ENCODE assay signal across 8 mouse cellular contexts in genomic region chr8:70754871-70755660, GRCm38 (mm10). TPM values are rescaled to one million over a fixed set of nuclear protein-coding genes. Genes with fewer than 3 reads are reported as not detected.
A peak's percentile ranks its signal among the peaks of the same experiment; 100 is the strongest.
DNase-seq lines count a peak whose midpoint lies in the region; ATAC-seq and TF ChIP-seq lines count a peak whose summit lies in the region.

No protein-coding gene starts in this region.

- peak; percentile 83 to 90 for DNase-seq in adrenal gland, adult (ENCODE audit: inconsistent age in 2 of 2, low spot score in 1 of 2)
- DNase-seq in adrenal gland, postnatal 4 days (ENCODE audit: low spot score in 2 of 2): no peak
- peak; percentile 46 for DNase-seq in MN1 (ENCODE audit: low spot score)
- DNase-seq in cerebellum, postnatal 36 days: peak; percentile 82 to 87
- DNase-seq in layer of hippocampus, adult 2 months (ENCODE audit: low spot score in 2 of 2): peak; percentile 76 to 83
- DNase-seq in lung, postnatal 0 days (ENCODE audit: low spot score): no peak
- DNase-seq in right cerebral cortex, postnatal 14 days: peak; percentile 85

- no peak for TF ChIP-seq CTCF in layer of hippocampus, adult 2 months (conservative IDR thresholded peaks at IDR 0.05)
- no peak for TF ChIP-seq CTCF in lung, postnatal 0 days (IDR thresholded peaks at IDR 0.05)

- H3K4me3 ChIP-seq in heart, embryonic 16.5 days (ENCODE audit: low read length): peak overlapping the region; percentile 83
- H3K4me3 ChIP-seq in layer of hippocampus, adult 2 months: peak overlapping the region; percentile 97
- H3K4me3 ChIP-seq in lung, postnatal 0 days (ENCODE audit: low read depth, low read length): peak overlapping the region; percentile 70

- peak overlapping the region; percentile 72 for H3K27ac ChIP-seq in heart, embryonic 16.5 days (ENCODE audit: low read length)
- peak overlapping the region; percentile 99 for H3K27ac ChIP-seq in layer of hippocampus, adult 2 months
- H3K27ac ChIP-seq in lung, postnatal 0 days (ENCODE audit: low read length): peak overlapping the region; percentile 75

- H3K36me3 ChIP-seq in heart, embryonic 16.5 days (ENCODE audit: control insufficient read depth, insufficient read depth): peaks cover 15% of the 10 kb centered on the region
- H3K36me3 ChIP-seq in lung, postnatal 0 days (ENCODE audit: insufficient read depth, low read length): peaks cover 8% of the 10 kb centered on the region; the same call in 1 of the 2 replicates

- peak overlapping the region; percentile 100 for H3K4me2 ChIP-seq in heart, embryonic 16.5 days (ENCODE audit: low read depth, low read length)
- H3K4me2 ChIP-seq in lung, postnatal 0 days (replicated peaks; ENCODE audit: low read depth, low read length): peak overlapping the region; percentile 92

- WGBS in heart, embryonic 16.5 days: 15% methylated on average over 50 of the region's 50 CpGs
- 10% methylated on average over 49 of the region's 50 CpGs for WGBS in lung, postnatal 0 days

- ATAC-seq in heart, embryonic 16.5 days (replicated peaks; ENCODE audit: extremely low read depth, insufficient read depth, low FRiP score): peak; percentile 5
- ATAC-seq in lung, postnatal 0 days: peak; percentile 29

- peaks cover 40% of the 10 kb centered on the region for H3K4me1 ChIP-seq in heart, embryonic 16.5 days (ENCODE audit: control insufficient read depth, insufficient read depth, low read length)
- H3K4me1 ChIP-seq in lung, postnatal 0 days (ENCODE audit: insufficient read depth, low read depth, low read length): peaks cover 17% of the 10 kb centered on the region; the same call in 1 of the 2 replicates

- H3K9ac ChIP-seq in heart, embryonic 16.5 days (ENCODE audit: low read length): peak overlapping the region; percentile 85
- H3K9ac ChIP-seq in lung, postnatal 0 days (replicated peaks; ENCODE audit: low read depth): peak overlapping the region; percentile 57

- no peaks in the 10 kb centered on the region for H3K27me3 ChIP-seq in heart, embryonic 16.5 days (ENCODE audit: control insufficient read depth, insufficient read depth, low read length)
- no peaks in the 10 kb centered on the region for H3K27me3 ChIP-seq in lung, postnatal 0 days (replicated peaks; ENCODE audit: insufficient read depth, low read length)

- TF ChIP-seq EP300 in lung, postnatal 0 days (IDR thresholded peaks at IDR 0.05): no peak

- no peaks in the 10 kb centered on the region for H3K9me3 ChIP-seq in heart, embryonic 16.5 days (replicated peaks; ENCODE audit: control insufficient read depth, low read length)
- no peaks in the 10 kb centered on the region for H3K9me3 ChIP-seq in lung, postnatal 0 days (ENCODE audit: low read length)

RNA-seq across cellular contexts. Expression of gene Rab3a, which starts 0.6 kb away (rescaled TPM):
- total RNA-seq in adrenal gland, postnatal 4 days (2021): 10 to 100 TPM; 58.9 to 59.7 TPM
- polyA plus RNA-seq in heart, embryonic 16.5 days (2015; fragmentation: Nextera tagmentation; extraction: Ambion mirVana): 29.1 and 30.0 TPM in 2 replicates
- 100 to 1,000 TPM; 775 to 798 TPM for total RNA-seq in layer of hippocampus, adult 2 months (2021)
- polyA plus RNA-seq in lung, postnatal 0 days (2015; fragmentation: Nextera tagmentation; extraction: Ambion mirVana): 17.6 and 28.6 TPM in 2 replicates

RNA-seq across cellular contexts. Expression of gene Mpv17l2, which starts 5.7 kb away (rescaled TPM):
- total RNA-seq in adrenal gland, postnatal 4 days (2021): 100 to 1,000 TPM in 1 of 2 experiments, 10 to 100 TPM in 1; 93.1 to 109 TPM
- polyA plus RNA-seq in heart, embryonic 16.5 days (2015; fragmentation: Nextera tagmentation; extraction: Ambion mirVana): 44.0 and 50.5 TPM in 2 replicates
- total RNA-seq in layer of hippocampus, adult 2 months (2021): 10 to 100 TPM; 36.5 to 42.7 TPM
- polyA plus RNA-seq in lung, postnatal 0 days (2015; fragmentation: Nextera tagmentation; extraction: Ambion mirVana): 57.4 and 88.8 TPM in 2 replicates

RNA-seq across cellular contexts. Expression of gene Pik3r2, which starts 21.4 kb away (rescaled TPM):
- 10 to 100 TPM; 72.0 to 78.8 TPM for total RNA-seq in adrenal gland, postnatal 4 days (2021)
- polyA plus RNA-seq in heart, embryonic 16.5 days (2015; fragmentation: Nextera tagmentation; extraction: Ambion mirVana): 42.1 and 43.3 TPM in 2 replicates
- total RNA-seq in layer of hippocampus, adult 2 months (2021): 100 to 1,000 TPM; 160 to 169 TPM
- 28.0 and 30.5 TPM in 2 replicates for polyA plus RNA-seq in lung, postnatal 0 days (2015; fragmentation: Nextera tagmentation; extraction: Ambion mirVana)

RNA-seq across cellular contexts. Expression of gene Pde4c, which starts 31.5 kb away (rescaled TPM):
- total RNA-seq in adrenal gland, postnatal 4 days (2021): 1 to 10 TPM; 2.2 to 5.6 TPM
- polyA plus RNA-seq in heart, embryonic 16.5 days (2015; fragmentation: Nextera tagmentation; extraction: Ambion mirVana): 0.38 and 0.55 TPM in 2 replicates
- total RNA-seq in layer of hippocampus, adult 2 months (2021): 1 to 10 TPM; 1.4 to 1.5 TPM
- 0.93 and 2.0 TPM in 2 replicates for polyA plus RNA-seq in lung, postnatal 0 days (2015; fragmentation: Nextera tagmentation; extraction: Ambion mirVana)

RNA-seq across cellular contexts. Expression of gene Gm3336, which starts 36.7 kb away (rescaled TPM):
- not detected for total RNA-seq in adrenal gland, postnatal 4 days (2021)
- polyA plus RNA-seq in heart, embryonic 16.5 days (2015; fragmentation: Nextera tagmentation; extraction: Ambion mirVana): not detected in 2 replicates
- not detected for total RNA-seq in layer of hippocampus, adult 2 months (2021)
- polyA plus RNA-seq in lung, postnatal 0 days (2015; fragmentation: Nextera tagmentation; extraction: Ambion mirVana): 0.50 and 0.54 TPM in 2 replicates

Comparison
In these comparisons a context has a peak if more than half of its experiments do, and no peak if none do; other contexts are left out.
1. DNase-seq: peak in adrenal gland, adult (2 of 2), MN1 (single experiment), cerebellum, postnatal 36 days (2 of 2), layer of hippocampus, adult 2 months (2 of 2) and right cerebral cortex, postnatal 14 days (single experiment); none in adrenal gland, postnatal 4 days (0 of 2) and lung, postnatal 0 days (single experiment).
2. RNA of gene Rab3a, which starts 0.6 kb away (total RNA-seq): 775 to 798 TPM in layer of hippocampus, adult 2 months; 58.9 to 59.7 TPM in adrenal gland, postnatal 4 days; every median in the first group is over 10 times any median in the second.
3. Peak in every context shown above with its lines, with median percentiles within 50 percentile points of each other: H3K27ac ChIP-seq and H3K4me3 ChIP-seq.